Mouse (Mus musculus) spleen, adult 2 months (tissue): ENCODE results near the gene Srebf2. TPM values are rescaled to one million over a fixed set of nuclear protein-coding genes. Genes with fewer than 3 reads are reported as not detected.
A peak's percentile ranks its signal among the peaks of the same experiment; 100 is the strongest.

Experiments
- DNase-seq, 2 experiments: peaks; one replicate each; pipeline versions ENCODE4 v3.0.0 to v3.0.0-alpha.2; 2012 to 2021; ENCODE audit warnings: low spot score in 2 of 2, low read depth in 1 of 2
- H3K27ac ChIP-seq: fragments of 200-500 bp; 2 replicates; pipeline ENCODE4 v1.5.1; 2012; ENCODE audit warnings: low read length, inconsistent platforms; ENCODE audit not compliant: insufficient read depth
- H3K27me3 ChIP-seq: fragments of 200-500 bp; 2 replicates; pipeline ENCODE4 v1.6.1; 2012; ENCODE audit warnings: mild to moderate bottlenecking, moderate library complexity, low read length, inconsistent platforms; ENCODE audit not compliant: control insufficient read depth, insufficient read depth
- H3K36me3 ChIP-seq: fragments of 200-500 bp; 2 replicates; pipeline ENCODE4 v1.6.1; 2012; ENCODE audit warnings: mild to moderate bottlenecking, low read length, inconsistent platforms; ENCODE audit not compliant: control insufficient read depth, insufficient read depth
- H3K4me1 ChIP-seq: fragments of 200-500 bp; 2 replicates; pipeline ENCODE4 v1.6.1; 2011; ENCODE audit warnings: inconsistent platforms; ENCODE audit not compliant: control insufficient read depth, insufficient read depth, insufficient read length
- H3K4me3 ChIP-seq: fragments of 200-500 bp; 2 replicates; pipeline ENCODE4 v1.5.1; 2011; ENCODE audit warnings: mild to moderate bottlenecking, inconsistent platforms; ENCODE audit not compliant: insufficient read depth, insufficient read length; ENCODE audit errors: extremely low read depth
- CTCF ChIP-seq: fragments of 200-500 bp; IDR thresholded peaks from 2 replicates; pipeline ENCODE4 v1.5.1; 2011; ENCODE audit warnings: mild to moderate bottlenecking, inconsistent platforms; ENCODE audit not compliant: insufficient read depth, insufficient read length, insufficient replicate concordance; ENCODE audit errors: extremely low read depth
- POLR2A ChIP-seq: fragments of 200-500 bp; IDR thresholded peaks from 2 replicates; pipeline ENCODE4 v1.6.1; 2011; ENCODE audit warnings: low read depth, low read length, inconsistent platforms
- WGBS: fragments of 180-500 bp; shearing (Covaris S2); methylation state at CpG from one replicate; pipeline ENCODE4 v1.1.7; 2018; 5-methylcytosine and 5-hydroxymethylcytosine counted together
- polyA plus RNA-seq: library from polyadenylated mRNA; depleted of rRNA; stranded (reverse); fragments of >200 nt; gene quantifications from 2 replicates; pipeline ENCODE4 v1.2.3, GENCODE M21; 2012

The Srebf2 gene
- polyA plus RNA-seq, 1 experiment: 204 TPM

GRCm38 (mm10) chr15:82163356-82164060 lies 16.5 kb downstream of the Srebf2 start:
- Histone ChIP-seq H3K4me1 (peaks cover 63% of the 10 kb centered on the region), H3K27me3 (no peaks in the 10 kb centered on the region), H3K27ac (peak overlapping the region; percentile 57), H3K4me3 (no peak overlapping the region), H3K36me3 (no peaks in the 10 kb centered on the region)
- TF ChIP-seq CTCF (no peak), POLR2A (no peak)
- no peak for DNase-seq
- WGBS: 52% methylated on average over 10 of the region's 10 CpGs

- H3K27me3 ChIP-seq: no peaks in the 10 kb centered on the region
- TF ChIP-seq POLR2A (no peak), CTCF (no peak)
- H3K4me3 ChIP-seq: no peak overlapping the region
- no peak for DNase-seq
- WGBS: 23% methylated on average over 4 of the region's 4 CpGs
- peaks cover 66% of the 10 kb centered on the region for H3K4me1 ChIP-seq
- H3K36me3 ChIP-seq: no peaks in the 10 kb centered on the region
- peak overlapping the region; percentile 57 for H3K27ac ChIP-seq
These were observed 17.0 kb downstream of the Srebf2 start for GRCm38 (mm10) chr15:82164061-82164399.

DNA sequence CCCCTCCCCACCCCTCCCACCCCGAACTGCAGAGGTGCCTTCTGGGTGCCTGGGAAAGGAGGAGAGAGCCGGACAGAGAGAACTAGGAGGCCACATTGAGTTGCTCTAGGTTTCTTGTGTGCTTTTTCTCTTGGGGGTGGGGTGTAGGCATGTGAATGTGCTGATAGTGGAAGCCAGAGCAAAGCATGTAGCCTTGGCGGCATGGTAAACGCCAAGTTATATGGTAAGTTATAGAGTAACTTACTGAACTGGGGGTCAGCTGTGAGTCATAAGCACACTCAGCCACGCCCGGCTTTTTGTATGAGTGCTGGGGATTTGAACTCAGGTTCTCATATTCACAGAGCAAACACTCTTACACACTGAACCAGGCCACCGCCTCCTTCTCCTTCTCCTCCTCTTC lies 17.5 kb downstream of the Srebf2 start:
- H3K4me1 ChIP-seq: peaks cover 65% of the 10 kb centered on the region
- WGBS: 67% methylated on average over 7 of the region's 7 CpGs

DNA sequence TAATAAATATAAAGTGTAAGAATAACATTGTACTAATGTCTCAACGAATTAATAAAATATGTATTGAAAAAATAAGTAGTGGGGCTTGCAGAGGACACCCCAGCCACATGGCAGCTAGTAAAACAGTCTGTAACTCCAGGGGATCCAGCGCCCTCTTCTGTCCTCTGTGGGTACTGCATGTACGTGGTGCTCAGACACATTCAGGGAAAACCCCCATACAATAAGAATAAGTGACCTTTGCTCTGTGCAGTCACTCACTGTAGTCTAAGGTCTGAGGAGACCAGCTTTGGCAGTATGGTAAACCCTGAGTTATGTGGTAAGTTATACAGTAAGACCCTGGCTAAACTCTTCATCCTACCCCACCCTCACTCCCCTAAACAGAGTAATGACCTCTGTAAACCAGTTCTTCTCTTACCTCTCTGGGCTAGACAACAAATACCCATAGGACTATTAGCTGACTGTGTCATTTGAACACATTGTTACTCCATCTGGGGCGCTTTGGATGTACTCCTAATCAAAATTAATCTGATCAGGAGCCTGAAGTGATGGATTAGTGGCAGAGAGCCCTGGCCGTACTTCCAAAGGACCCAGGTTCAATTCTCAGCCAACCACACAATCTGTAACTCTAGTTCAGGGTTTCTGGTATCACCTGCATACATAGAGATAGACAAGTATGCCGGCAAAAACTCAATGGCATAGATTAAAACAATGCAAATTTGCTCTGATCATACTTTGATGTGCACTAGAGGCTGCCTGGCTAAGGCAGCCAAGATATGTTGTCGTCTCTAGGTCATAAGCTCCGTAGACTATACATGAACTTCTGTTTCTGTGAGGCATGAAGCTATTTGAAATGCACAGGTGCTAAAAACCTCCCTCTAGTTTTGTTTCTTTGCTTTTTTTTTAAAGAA lies 18.6 kb downstream of the Srebf2 start:
- Histone ChIP-seq H3K4me3 (no peak overlapping the region), H3K27me3 (no peaks in the 10 kb centered on the region), H3K36me3 (peaks cover 10% of the 10 kb centered on the region), H3K27ac (peak overlapping the region; percentile 100), H3K4me1 (peaks cover 56% of the 10 kb centered on the region)
- WGBS: 22% methylated on average over 8 of the region's 8 CpGs
- TF ChIP-seq POLR2A (no peak), CTCF (peak; percentile 68; the same call in 1 of the 2 replicates)
- DNase-seq: peak in 1 of 2 experiments; percentile 89

More for the DNA sequence above, 17.5 kb downstream of the Srebf2 start:
- Histone ChIP-seq H3K4me3 (no peak overlapping the region), H3K27ac (peak overlapping the region; percentile 71), H3K27me3 (no peaks in the 10 kb centered on the region), H3K36me3 (no peaks in the 10 kb centered on the region)
- TF ChIP-seq POLR2A (no peak), CTCF (no peak)
- DNase-seq: no peak

- TF ChIP-seq POLR2A (peak; percentile 40), CTCF (no peak)
- peak overlapping the region; percentile 53 for H3K4me3 ChIP-seq
- H3K4me1 ChIP-seq: peaks cover 49% of the 10 kb centered on the region
- DNase-seq: peak in 1 of 2 experiments; percentile 69
- H3K27ac ChIP-seq: peak overlapping the region; percentile 100
- no peaks in the 10 kb centered on the region for H3K27me3 ChIP-seq
- 16% methylated on average over 22 of the region's 22 CpGs for WGBS
- H3K36me3 ChIP-seq: peaks cover 16% of the 10 kb centered on the region
These were observed 19.5 kb downstream of the Srebf2 start for GRCm38 (mm10) chr15:82166240-82167100.
